In the genomic region with DNA sequence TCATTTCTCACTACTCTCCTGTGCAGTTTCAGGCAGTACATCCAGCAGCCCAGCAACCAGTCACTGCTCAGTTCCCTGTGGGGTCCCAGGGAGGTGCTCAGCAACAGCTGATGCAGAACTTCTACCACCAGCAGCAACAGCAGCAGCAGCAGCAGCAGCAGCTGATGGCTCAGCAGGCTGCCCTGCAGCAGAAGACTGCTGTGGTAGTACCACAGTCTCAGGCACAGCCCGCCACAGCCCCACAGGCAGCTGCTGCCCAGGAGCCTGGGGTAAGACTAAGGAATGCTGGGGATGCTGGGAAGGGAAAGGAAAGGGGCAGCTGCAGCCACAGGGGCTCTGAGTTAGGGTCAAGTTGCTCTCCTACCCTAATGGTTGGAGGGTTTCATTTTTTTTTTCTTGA, we compare ENCODE assay signal across 20 mouse cellular contexts. TPM values are rescaled to one million over a fixed set of nuclear protein-coding genes. Genes with fewer than 3 reads are reported as not detected.
DNase-seq lines count a peak whose midpoint lies in the region; ATAC-seq and TF ChIP-seq lines count a peak whose summit lies in the region.
"Had no signal": no experiment of that assay in that cellular context is flagged by ENCODE, and none has a peak within 500 bp of the region (broad histone marks: within the 10 kb centered on the region; RNA-seq: fewer than 3 reads in every experiment).

No protein-coding gene starts in this region.

- ATAC-seq in limb, embryonic 12.5 days (ENCODE audit: insufficient number of reproducible peaks, insufficient read depth, low FRiP score, low TSS enrichment, low read depth), result no peak
- ATAC-seq in limb, embryonic 14.5 days (ENCODE audit: low FRiP score, low read depth), result peak; percentile 73; the same call in 1 of the 2 replicates
- ATAC-seq in cerebellum, adult (ENCODE audit: insufficient number of reproducible peaks, low FRiP score, low TSS enrichment), result no peak
- ATAC-seq: activated CD4-positive, CD25-positive, alpha-beta regulatory T cell, adult 4 months; forebrain, embryonic 13.5 days; forebrain, embryonic 15.5 days; forebrain, postnatal 0 days had no signal

- peak; percentile 66 for DNase-seq in heart, adult 11 months
- no peak for DNase-seq in heart, postnatal 25 days (ENCODE audit: low spot score)
- no peak for DNase-seq in limb, embryonic 14.5 days (ENCODE audit: low spot score)
- DNase-seq in T-cell, adult 2 months (ENCODE audit: low spot score), result no peak
- DNase-seq in urinary bladder, postnatal 14 days (ENCODE audit: low spot score), result no peak
- DNase-seq: adrenal gland, adult 8-10 months; adrenal gland, postnatal 14 days; adrenal gland, postnatal 36 days; cerebellum, adult 11-12 months; cerebellum, adult 2 months; cerebellum, adult 9-10 months; cerebellum, postnatal 10 days; cerebellum, postnatal 25 days; forebrain, postnatal 0 days had no signal

- no peak overlapping the region for H3K27ac ChIP-seq in limb, embryonic 12.5 days
- no peak overlapping the region for H3K27ac ChIP-seq in limb, embryonic 14.5 days (replicated peaks; ENCODE audit: low read depth, low read length)
- H3K27ac ChIP-seq: embryonic facial prominence, embryonic 13.5 days; forebrain, embryonic 13.5 days; forebrain, embryonic 15.5 days had no signal

- H3K9me3 ChIP-seq in limb, embryonic 12.5 days, result no peaks in the 10 kb centered on the region
- no peaks in the 10 kb centered on the region for H3K9me3 ChIP-seq in limb, embryonic 14.5 days (ENCODE audit: control insufficient read depth, low read length)
- H3K9me3 ChIP-seq: embryonic facial prominence, embryonic 13.5 days; forebrain, embryonic 13.5 days; forebrain, embryonic 15.5 days had no signal

- no peak overlapping the region for H3K4me2 ChIP-seq in limb, embryonic 12.5 days
- H3K4me2 ChIP-seq in limb, embryonic 14.5 days (replicated peaks; ENCODE audit: low read depth, low read length, severe bottlenecking), result no peak overlapping the region
- H3K4me2 ChIP-seq: embryonic facial prominence, embryonic 13.5 days; forebrain, embryonic 13.5 days; forebrain, embryonic 15.5 days had no signal

- no peaks in the 10 kb centered on the region for H3K27me3 ChIP-seq in limb, embryonic 12.5 days
- H3K27me3 ChIP-seq in limb, embryonic 14.5 days (ENCODE audit: control insufficient read depth, insufficient read depth, low read length), result no peaks in the 10 kb centered on the region
- H3K27me3 ChIP-seq: embryonic facial prominence, embryonic 13.5 days; forebrain, embryonic 13.5 days; forebrain, embryonic 15.5 days had no signal

- peaks cover 82% of the 10 kb centered on the region for H3K36me3 ChIP-seq in limb, embryonic 12.5 days
- peaks cover 75% of the 10 kb centered on the region for H3K36me3 ChIP-seq in limb, embryonic 14.5 days (ENCODE audit: control insufficient read depth, insufficient read depth, low read length)

- no peak overlapping the region for H3K4me3 ChIP-seq in limb, embryonic 12.5 days (replicated peaks)
- no peak overlapping the region for H3K4me3 ChIP-seq in limb, embryonic 14.5 days (replicated peaks; ENCODE audit: low read length)
- H3K4me3 ChIP-seq: embryonic facial prominence, embryonic 13.5 days; forebrain, embryonic 13.5 days; forebrain, embryonic 15.5 days had no signal

- no peak for TF ChIP-seq POLR2A in limb, embryonic 14.5 days (IDR thresholded peaks at IDR 0.05; ENCODE audit: borderline replicate concordance, extremely low read depth, insufficient read depth, insufficient read length)

- 0 out of 2 replicates have a peak overlapping the region, but pooled peaks have one; percentile 31 for H3K9ac ChIP-seq in limb, embryonic 12.5 days (replicated peaks)
- no peak overlapping the region for H3K9ac ChIP-seq in limb, embryonic 14.5 days (ENCODE audit: low read depth, low read length, severe bottlenecking)
- H3K9ac ChIP-seq: embryonic facial prominence, embryonic 13.5 days; forebrain, embryonic 13.5 days; forebrain, embryonic 15.5 days; forebrain, postnatal 0 days had no signal

- 82% methylated on average over 1 of the region's 1 CpGs for WGBS in limb, embryonic 12.5 days
- 75% methylated on average over 1 of the region's 1 CpGs for WGBS in limb, embryonic 14.5 days

- intact Hi-C loops in heart, postnatal 25 days (cut with DNase I), result no loop called here

- H3K4me1 ChIP-seq in limb, embryonic 12.5 days (replicated peaks), result no peaks in the 10 kb centered on the region
- no peaks in the 10 kb centered on the region for H3K4me1 ChIP-seq in limb, embryonic 14.5 days (ENCODE audit: control insufficient read depth, insufficient read depth, low read length)
- H3K4me1 ChIP-seq: embryonic facial prominence, embryonic 13.5 days; forebrain, embryonic 13.5 days; forebrain, embryonic 15.5 days had no signal

RNA-seq across cellular contexts. Expression of gene Nfu1, which starts 50.0 kb away (rescaled TPM):
- total RNA-seq in heart, postnatal 25 days (2021), result 10 to 100 TPM; 68.6 to 72.6 TPM
- polyA plus RNA-seq in limb, embryonic 12.5 days (2016; fragmentation: Nextera tagmentation; extraction: Ambion mirVana), result 96.5 and 96.7 TPM in 2 replicates
- polyA plus RNA-seq in limb, embryonic 14.5 days (2012; rRNA removed), result 136 and 141 TPM in 2 replicates
- polyA plus RNA-seq in limb, embryonic 14.5 days (2014; fragmentation: Nextera tagmentation; extraction: Ambion mirVana), result 94.1 and 104 TPM in 2 replicates
